Mouse (Mus musculus): Measurements from ENCODE around the gene Tmem35b. TPM values are rescaled to one million over a fixed set of nuclear protein-coding genes. Genes with fewer than 3 reads are reported as not detected.
"Not testable (repeated sequence)": the region's sequence is repeated elsewhere in the genome, so short reads cannot be mapped to it uniquely, and the experiment has no call there.

The Tmem35b gene
- 19.4 and 19.6 TPM in 2 replicates for polyA plus RNA-seq (2014; fragmentation: Nextera tagmentation; extraction: Ambion mirVana)

DNA sequence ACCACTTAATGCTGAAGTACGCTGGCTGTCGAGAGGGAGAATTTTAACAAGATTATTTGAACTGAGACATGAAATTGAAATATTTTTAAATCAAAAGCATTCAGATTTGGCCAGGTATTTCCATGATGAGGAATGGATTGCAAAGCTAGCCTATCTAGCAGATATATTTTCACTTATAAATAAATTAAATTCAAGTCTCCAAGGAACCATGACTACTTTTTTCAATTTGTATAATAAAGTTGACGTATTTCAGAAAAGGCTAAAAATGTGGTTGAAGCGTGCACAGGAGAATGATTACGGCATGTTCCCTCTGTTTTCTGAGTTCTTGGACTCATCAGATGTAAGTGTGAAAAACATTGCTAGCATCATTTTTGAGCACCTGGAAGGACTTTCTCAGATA lies at the start of gene Tmem35b:
Gene Tmem35b (plus strand): TSS at position 301 of the 400 bp plus-strand sequence.
- Histone ChIP-seq H3K27ac (ENCODE audit: low read length) (no peak within 1 kb of the TSS), H3K27me3 (ENCODE audit: control insufficient read depth, insufficient read depth, low read length) (no peaks in the 10 kb centered on the region), H3K9me3 (ENCODE audit: control insufficient read depth, low read depth, low read length) (no peaks in the 10 kb centered on the region), H3K36me3 (ENCODE audit: control insufficient read depth, insufficient read depth, low read length) (no peaks in the 10 kb centered on the region; the same call in 1 of the 2 replicates), H3K4me2 (replicated peaks; ENCODE audit: low read depth, low read length) (no peak within 1 kb of the TSS), H3K4me1 (ENCODE audit: control insufficient read depth, insufficient read depth, low read length) (0 out of 2 replicates have a peak, but pooled peaks cover 5% of the 10 kb centered on the region), H3K4me3 (ENCODE audit: low read depth, low read length) (no peak within 1 kb of the TSS), H3K9ac (replicated peaks; ENCODE audit: low read depth, low read length) (no peak within 1 kb of the TSS)
- no peak for ATAC-seq (ENCODE audit: insufficient number of reproducible peaks, insufficient read depth, low FRiP score, low read depth)
- 94% methylated on average over 5 of the region's 5 CpGs for WGBS

DNA sequence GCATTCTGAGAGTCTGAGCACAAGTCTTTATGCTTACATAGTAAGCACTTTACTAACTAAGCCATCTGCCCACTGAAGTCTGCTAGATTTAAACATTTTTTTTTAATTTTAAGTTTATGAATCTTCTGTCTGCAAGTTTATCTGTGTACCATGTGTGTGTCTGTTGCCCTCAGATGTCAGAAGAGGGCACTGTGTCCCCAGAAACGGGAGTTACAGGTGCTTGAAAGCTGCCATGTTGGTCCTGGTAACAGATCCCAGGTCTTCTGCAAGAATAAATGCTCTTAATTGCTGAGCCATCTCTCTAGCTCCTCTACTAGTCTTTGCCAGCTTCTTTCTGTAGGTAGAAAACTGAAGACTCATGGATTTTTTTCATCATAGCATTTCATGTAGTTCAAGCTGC lies 48.6 kb upstream of the Tmem35b start:
- Histone ChIP-seq H3K36me3 (ENCODE audit: control insufficient read depth, insufficient read depth, low read length) (no peaks in the 10 kb centered on the region), H3K27me3 (ENCODE audit: control insufficient read depth, insufficient read depth, low read length) (no peaks in the 10 kb centered on the region), H3K4me2 (replicated peaks; ENCODE audit: low read depth, low read length) (no peak overlapping the region), H3K9me3 (ENCODE audit: control insufficient read depth, low read depth, low read length) (no peaks in the 10 kb centered on the region), H3K27ac (ENCODE audit: low read length) (no peak overlapping the region), H3K9ac (replicated peaks; ENCODE audit: low read depth, low read length) (no peak overlapping the region), H3K4me3 (ENCODE audit: low read depth, low read length) (no peak overlapping the region), H3K4me1 (ENCODE audit: control insufficient read depth, insufficient read depth, low read length) (peaks cover 4% of the 10 kb centered on the region; the same call in 1 of the 2 replicates)
- ATAC-seq (ENCODE audit: insufficient number of reproducible peaks, insufficient read depth, low FRiP score, low read depth): no peak
- WGBS: 56% methylated on average over 1 of the region's 1 CpGs

DNA sequence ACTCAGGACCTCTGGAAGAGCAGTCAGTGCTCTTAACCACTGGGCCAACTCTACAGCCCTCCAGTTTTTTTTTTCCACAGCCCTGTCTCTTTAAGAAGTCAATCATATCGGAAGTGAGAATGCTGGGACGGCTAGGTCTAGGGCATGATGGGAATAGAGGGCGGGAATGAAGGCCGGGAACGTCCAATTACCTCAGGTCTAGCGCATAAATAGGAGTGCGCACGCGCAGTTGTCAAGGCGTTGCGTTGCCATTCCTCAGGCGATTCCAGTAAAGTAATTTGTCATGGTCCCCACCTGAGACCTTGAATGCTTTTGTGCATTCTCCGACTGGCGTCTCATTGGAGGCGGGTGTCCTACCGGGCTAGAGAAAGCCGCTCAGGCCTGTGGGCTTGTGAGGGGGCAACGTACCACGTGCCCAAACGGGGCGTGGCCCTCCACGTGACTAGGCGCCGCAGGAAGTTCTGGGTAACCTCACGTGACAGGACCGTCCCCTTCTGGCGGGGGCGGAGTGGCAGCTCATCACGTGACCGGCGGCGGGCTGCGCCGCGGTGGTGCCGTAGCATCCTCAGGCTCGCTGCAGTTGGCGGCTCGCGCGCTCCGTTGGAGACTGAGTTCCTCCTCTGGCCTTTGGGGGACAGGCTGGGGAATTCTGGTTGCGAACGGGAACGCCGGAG lies 46.5 kb upstream of the Tmem35b start, which contains the start of gene Zmym6:
Gene Zmym6 (plus strand): TSS at position 509 of the 674 bp plus-strand sequence.
- H3K4me1 ChIP-seq (ENCODE audit: control insufficient read depth, insufficient read depth, low read length): peaks cover 4% of the 10 kb centered on the region; the same call in 1 of the 2 replicates
- peak within 1 kb of the TSS; percentile 90 for H3K27ac ChIP-seq (ENCODE audit: low read length)
- peak within 1 kb of the TSS; percentile 58 for H3K4me3 ChIP-seq (ENCODE audit: low read depth, low read length)
- ATAC-seq (ENCODE audit: insufficient number of reproducible peaks, insufficient read depth, low FRiP score, low read depth): peak; percentile 98
- H3K4me2 ChIP-seq (replicated peaks; ENCODE audit: low read depth, low read length): peak within 1 kb of the TSS; percentile 69
- H3K9me3 ChIP-seq (ENCODE audit: control insufficient read depth, low read depth, low read length): no peaks in the 10 kb centered on the region
- H3K27me3 ChIP-seq (ENCODE audit: control insufficient read depth, insufficient read depth, low read length): no peaks in the 10 kb centered on the region
- under 1% methylated on average over 46 of the region's 46 CpGs for WGBS
- H3K9ac ChIP-seq (replicated peaks; ENCODE audit: low read depth, low read length): peak within 1 kb of the TSS; percentile 58
- no peaks in the 10 kb centered on the region for H3K36me3 ChIP-seq (ENCODE audit: control insufficient read depth, insufficient read depth, low read length)

DNA sequence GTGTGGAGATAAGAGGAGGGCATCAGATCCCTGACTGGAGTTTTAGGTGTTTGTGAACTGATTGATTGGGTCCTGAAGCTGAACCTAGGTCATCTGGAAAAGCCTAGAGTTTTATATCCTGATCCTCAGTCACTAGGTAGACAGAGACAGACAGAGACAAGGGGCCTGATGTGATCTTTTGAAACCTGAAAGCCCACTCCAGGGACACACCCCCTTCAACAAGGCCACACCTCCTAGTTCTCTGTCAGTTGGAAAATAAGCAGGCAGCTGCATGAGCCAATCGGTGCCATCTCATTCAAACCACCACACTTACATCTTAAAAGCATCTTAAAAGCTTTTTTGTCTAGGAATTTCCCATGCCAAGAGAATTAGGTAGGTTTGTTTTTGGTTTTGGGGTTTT lies 42.7 kb upstream of the Tmem35b start:
- ATAC-seq (ENCODE audit: insufficient number of reproducible peaks, insufficient read depth, low FRiP score, low read depth): no peak
- H3K36me3 ChIP-seq (ENCODE audit: control insufficient read depth, insufficient read depth, low read length): no peaks in the 10 kb centered on the region
- H3K4me1 ChIP-seq (ENCODE audit: control insufficient read depth, insufficient read depth, low read length): peaks cover 4% of the 10 kb centered on the region; the same call in 1 of the 2 replicates
- H3K4me2 ChIP-seq (replicated peaks; ENCODE audit: low read depth, low read length): no peak overlapping the region
- WGBS: 36% methylated on average over 1 of the region's 1 CpGs
- no peak overlapping the region for H3K4me3 ChIP-seq (ENCODE audit: low read depth, low read length)
- no peak overlapping the region for H3K27ac ChIP-seq (ENCODE audit: low read length)
- H3K27me3 ChIP-seq (ENCODE audit: control insufficient read depth, insufficient read depth, low read length): no peaks in the 10 kb centered on the region
- no peaks in the 10 kb centered on the region for H3K9me3 ChIP-seq (ENCODE audit: control insufficient read depth, low read depth, low read length)
- no peak overlapping the region for H3K9ac ChIP-seq (replicated peaks; ENCODE audit: low read depth, low read length)

DNA sequence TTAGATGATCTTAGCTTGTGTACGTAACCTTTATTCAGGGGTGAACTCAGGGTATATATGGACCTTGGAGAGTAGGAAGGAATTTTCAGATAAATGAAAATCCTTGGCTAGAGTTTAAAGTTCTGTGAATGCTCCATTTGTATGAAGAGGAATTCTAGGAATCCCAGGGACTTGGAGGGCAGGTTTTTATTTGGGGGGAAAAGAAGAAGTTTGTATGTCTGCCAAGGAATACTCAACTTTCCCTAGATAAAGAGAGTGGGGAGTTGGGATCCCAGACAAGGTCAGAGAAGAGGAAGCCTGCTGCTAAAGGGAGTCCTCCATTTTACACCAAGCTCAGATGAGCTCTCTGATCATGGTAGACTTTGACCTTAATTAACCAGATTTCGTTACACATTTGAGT lies 40.4 kb upstream of the Tmem35b start:
- Histone ChIP-seq H3K4me1 (ENCODE audit: control insufficient read depth, insufficient read depth, low read length) (peaks cover under 1% of the 10 kb centered on the region; the same call in 1 of the 2 replicates), H3K27me3 (ENCODE audit: control insufficient read depth, insufficient read depth, low read length) (no peaks in the 10 kb centered on the region), H3K4me2 (replicated peaks; ENCODE audit: low read depth, low read length) (no peak overlapping the region), H3K27ac (ENCODE audit: low read length) (no peak overlapping the region), H3K9me3 (ENCODE audit: control insufficient read depth, low read depth, low read length) (no peaks in the 10 kb centered on the region), H3K36me3 (ENCODE audit: control insufficient read depth, insufficient read depth, low read length) (no peaks in the 10 kb centered on the region), H3K4me3 (ENCODE audit: low read depth, low read length) (no peak overlapping the region), H3K9ac (replicated peaks; ENCODE audit: low read depth, low read length) (no peak overlapping the region)
- WGBS: 85% methylated on average over 2 of the region's 2 CpGs
- no peak for ATAC-seq (ENCODE audit: insufficient number of reproducible peaks, insufficient read depth, low FRiP score, low read depth)

DNA sequence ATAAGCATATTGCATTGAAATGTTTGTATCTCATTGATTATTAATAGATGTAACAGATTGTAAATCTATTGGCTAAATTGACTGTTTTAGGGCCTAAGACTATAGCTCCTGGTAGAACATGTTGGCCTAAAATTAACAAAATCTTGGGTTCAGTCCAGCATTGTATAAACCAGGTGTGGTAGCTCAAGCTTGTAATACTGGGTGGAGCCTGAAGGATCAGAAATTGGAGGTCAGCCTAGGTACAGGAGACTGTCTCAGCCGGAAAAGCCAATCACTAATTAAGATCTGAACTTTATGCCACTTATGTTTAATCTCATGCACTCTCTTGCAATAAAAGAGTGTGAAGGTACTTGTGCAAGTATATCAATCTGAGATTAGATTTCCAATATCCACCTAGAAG lies 37.7 kb upstream of the Tmem35b start:
- Histone ChIP-seq H3K27ac (ENCODE audit: low read length) (no peak overlapping the region), H3K4me1 (ENCODE audit: control insufficient read depth, insufficient read depth, low read length) (no peaks in the 10 kb centered on the region), H3K4me2 (replicated peaks; ENCODE audit: low read depth, low read length) (no peak overlapping the region), H3K36me3 (ENCODE audit: control insufficient read depth, insufficient read depth, low read length) (peaks cover 5% of the 10 kb centered on the region; the same call in 1 of the 2 replicates), H3K9ac (replicated peaks; ENCODE audit: low read depth, low read length) (no peak overlapping the region), H3K9me3 (ENCODE audit: control insufficient read depth, low read depth, low read length) (no peaks in the 10 kb centered on the region), H3K4me3 (ENCODE audit: low read depth, low read length) (no peak overlapping the region), H3K27me3 (ENCODE audit: control insufficient read depth, insufficient read depth, low read length) (no peaks in the 10 kb centered on the region)
- 85% methylated on average over 1 of the region's 1 CpGs for WGBS
- no peak for ATAC-seq (ENCODE audit: insufficient number of reproducible peaks, insufficient read depth, low FRiP score, low read depth)

DNA sequence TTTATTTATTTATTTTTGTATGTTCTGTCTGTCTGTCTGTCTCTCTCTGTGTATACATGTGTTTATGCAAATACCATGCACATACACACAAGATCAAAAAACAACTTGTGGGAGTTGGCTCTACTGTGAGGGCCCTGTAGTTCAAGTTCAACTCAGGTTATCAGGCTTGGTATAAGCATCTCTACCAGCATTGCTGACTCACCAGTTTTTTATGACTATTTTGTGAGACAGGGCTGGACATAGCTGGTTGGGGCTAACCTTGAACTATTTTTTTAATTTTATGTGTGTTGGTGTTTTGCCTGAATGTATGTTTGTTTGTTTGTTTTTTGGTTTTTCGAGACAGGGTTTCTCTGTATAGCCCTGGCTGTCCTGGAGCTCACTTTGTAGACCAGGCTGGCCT lies 32.3 kb upstream of the Tmem35b start:
- Histone ChIP-seq H3K4me1 (ENCODE audit: control insufficient read depth, insufficient read depth, low read length) (no peaks in the 10 kb centered on the region), H3K27ac (ENCODE audit: low read length) (no peak overlapping the region), H3K4me3 (ENCODE audit: low read depth, low read length) (no peak overlapping the region), H3K9ac (replicated peaks; ENCODE audit: low read depth, low read length) (no peak overlapping the region), H3K4me2 (replicated peaks; ENCODE audit: low read depth, low read length) (no peak overlapping the region), H3K36me3 (ENCODE audit: control insufficient read depth, insufficient read depth, low read length) (peaks cover 5% of the 10 kb centered on the region), H3K9me3 (ENCODE audit: control insufficient read depth, low read depth, low read length) (no peaks in the 10 kb centered on the region), H3K27me3 (ENCODE audit: control insufficient read depth, insufficient read depth, low read length) (no peaks in the 10 kb centered on the region)
- no peak for ATAC-seq (ENCODE audit: insufficient number of reproducible peaks, insufficient read depth, low FRiP score, low read depth)
- 88% methylated on average over 1 of the region's 1 CpGs for WGBS

DNA sequence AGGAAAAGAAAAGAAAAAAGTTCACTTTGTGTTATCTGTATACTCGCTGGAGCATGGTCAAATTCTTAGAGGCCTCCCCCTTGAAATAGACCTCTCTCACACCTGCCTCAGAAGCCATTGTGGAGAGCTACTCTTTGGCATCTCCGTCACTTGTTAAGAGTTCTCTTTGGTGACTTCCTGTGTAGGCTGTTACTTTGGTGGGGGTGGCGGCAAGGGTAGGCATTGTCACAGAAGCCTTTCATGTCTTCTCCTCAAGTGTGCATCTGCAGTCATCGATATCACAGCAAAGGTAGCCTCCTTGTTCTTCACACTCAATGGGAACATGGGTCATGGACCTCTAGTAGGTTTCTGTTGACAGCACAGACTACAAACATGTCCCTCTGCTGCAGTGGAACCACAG lies 28.4 kb upstream of the Tmem35b start:
- ATAC-seq (ENCODE audit: insufficient number of reproducible peaks, insufficient read depth, low FRiP score, low read depth): no peak
- no peak overlapping the region for H3K4me2 ChIP-seq (replicated peaks; ENCODE audit: low read depth, low read length)
- no peaks in the 10 kb centered on the region for H3K9me3 ChIP-seq (ENCODE audit: control insufficient read depth, low read depth, low read length)
- no peak overlapping the region for H3K9ac ChIP-seq (replicated peaks; ENCODE audit: low read depth, low read length)
- no peaks in the 10 kb centered on the region for H3K4me1 ChIP-seq (ENCODE audit: control insufficient read depth, insufficient read depth, low read length)
- no peak overlapping the region for H3K4me3 ChIP-seq (ENCODE audit: low read depth, low read length)
- WGBS: 89% methylated on average over 4 of the region's 4 CpGs
- H3K36me3 ChIP-seq (ENCODE audit: control insufficient read depth, insufficient read depth, low read length): no peaks in the 10 kb centered on the region; the same call in none of the 2 replicates
- H3K27me3 ChIP-seq (ENCODE audit: control insufficient read depth, insufficient read depth, low read length): no peaks in the 10 kb centered on the region
- no peak overlapping the region for H3K27ac ChIP-seq (ENCODE audit: low read length)

DNA sequence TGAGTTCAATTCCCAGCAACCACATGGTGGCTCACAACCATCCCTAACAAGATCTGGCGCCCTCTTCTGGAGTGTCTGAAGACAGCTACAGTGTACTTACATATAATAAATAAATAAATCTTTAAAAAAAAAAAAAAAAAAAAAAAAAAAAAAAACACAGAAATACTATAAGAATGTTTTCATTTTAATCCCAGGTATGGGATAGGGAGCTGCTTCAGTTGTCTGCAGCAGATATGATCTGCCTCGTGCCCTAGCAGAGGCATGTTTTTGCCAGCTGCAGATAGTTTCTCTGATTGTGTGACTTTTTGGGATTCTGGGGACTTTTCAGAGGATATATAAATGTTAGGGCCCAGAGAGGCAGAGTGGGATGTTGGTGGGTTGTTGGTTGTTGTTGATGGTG lies 23.9 kb upstream of the Tmem35b start:
- 87% methylated on average over 1 of the region's 2 CpGs for WGBS
- not testable (repeated sequence) for ATAC-seq (ENCODE audit: insufficient number of reproducible peaks, insufficient read depth, low FRiP score, low read depth); H3K36me3 ChIP-seq (ENCODE audit: control insufficient read depth, insufficient read depth, low read length); H3K4me1 ChIP-seq (ENCODE audit: control insufficient read depth, insufficient read depth, low read length); H3K9ac ChIP-seq (replicated peaks; ENCODE audit: low read depth, low read length); H3K27ac ChIP-seq (ENCODE audit: low read length); H3K4me3 ChIP-seq (ENCODE audit: low read depth, low read length); H3K27me3 ChIP-seq (ENCODE audit: control insufficient read depth, insufficient read depth, low read length); H3K4me2 ChIP-seq (replicated peaks; ENCODE audit: low read depth, low read length); H3K9me3 ChIP-seq (ENCODE audit: control insufficient read depth, low read depth, low read length)

All from stomach, embryonic 14.5 days (tissue).